Mouse (Mus musculus) midbrain, embryonic 12.5 days (tissue): ENCODE data around the gene Clps. TPM values are rescaled to one million over a fixed set of nuclear protein-coding genes. Genes with fewer than 3 reads are reported as not detected.

Experiments
- ATAC-seq: fragments of 200-750 bp; cut with Nextera tagmentation; 2 replicates; pipeline ENCODE4 v1.8.0; 2017; ENCODE audit warnings: low read depth, moderate TSS enrichment, moderate library complexity; ENCODE audit not compliant: low FRiP score
- H3K27ac ChIP-seq: fragments of 300-500 bp; sonication (generic); replicated peaks from 2 replicates; pipeline ENCODE4 v1.5.1; 2016; ENCODE audit warnings: mild to moderate bottlenecking
- H3K27me3 ChIP-seq: fragments of 300-500 bp; sonication (generic); 2 replicates; pipeline ENCODE4 v1.6.1; 2016; ENCODE audit warnings: mild to moderate bottlenecking
- H3K36me3 ChIP-seq: fragments of 300-500 bp; sonication (generic); 2 replicates; pipeline ENCODE4 v1.6.1; 2016
- H3K4me1 ChIP-seq: fragments of 300-500 bp; sonication (generic); 2 replicates; pipeline ENCODE4 v1.6.1; 2016
- H3K4me2 ChIP-seq: fragments of 300-500 bp; sonication (generic); replicated peaks from 2 replicates; pipeline ENCODE4 v1.6.1; 2016; ENCODE audit warnings: mild to moderate bottlenecking, moderate library complexity
- H3K4me3 ChIP-seq: fragments of 300-500 bp; sonication (generic); 2 replicates; pipeline ENCODE4 v1.5.1; 2016; ENCODE audit warnings: mild to moderate bottlenecking
- H3K9ac ChIP-seq: fragments of 300-500 bp; sonication (generic); replicated peaks from 2 replicates; pipeline ENCODE4 v1.6.1; 2016; ENCODE audit warnings: mild to moderate bottlenecking, moderate library complexity
- H3K9me3 ChIP-seq: fragments of 300-500 bp; sonication (generic); 2 replicates; pipeline ENCODE4 v1.6.1; 2016; ENCODE audit warnings: mild to moderate bottlenecking
- WGBS: fragments of 180-500 bp; shearing (Covaris S2); methylation state at CpG from one replicate; pipeline ENCODE4 v1.1.7; 2016; 5-methylcytosine and 5-hydroxymethylcytosine counted together
- polyA plus RNA-seq: library from polyadenylated mRNA; unstranded; fragments of >200 nt; fragmentation: Nextera tagmentation; extraction: Ambion mirVana; gene quantifications from 2 replicates; pipeline ENCODE4 v1.2.1, GENCODE M21; 2016

Clps gene
- polyA plus RNA-seq, 1 experiment from 2014 or later: not detected

GRCm38 (mm10) chr17:28524009-28524695 lies 36.4 kb downstream of the Clps start:
- peaks cover 57% of the 10 kb centered on the region for H3K27me3 ChIP-seq
- H3K4me3 ChIP-seq: no peak overlapping the region
- WGBS: 88% methylated on average over 23 of the region's 23 CpGs

DNA sequence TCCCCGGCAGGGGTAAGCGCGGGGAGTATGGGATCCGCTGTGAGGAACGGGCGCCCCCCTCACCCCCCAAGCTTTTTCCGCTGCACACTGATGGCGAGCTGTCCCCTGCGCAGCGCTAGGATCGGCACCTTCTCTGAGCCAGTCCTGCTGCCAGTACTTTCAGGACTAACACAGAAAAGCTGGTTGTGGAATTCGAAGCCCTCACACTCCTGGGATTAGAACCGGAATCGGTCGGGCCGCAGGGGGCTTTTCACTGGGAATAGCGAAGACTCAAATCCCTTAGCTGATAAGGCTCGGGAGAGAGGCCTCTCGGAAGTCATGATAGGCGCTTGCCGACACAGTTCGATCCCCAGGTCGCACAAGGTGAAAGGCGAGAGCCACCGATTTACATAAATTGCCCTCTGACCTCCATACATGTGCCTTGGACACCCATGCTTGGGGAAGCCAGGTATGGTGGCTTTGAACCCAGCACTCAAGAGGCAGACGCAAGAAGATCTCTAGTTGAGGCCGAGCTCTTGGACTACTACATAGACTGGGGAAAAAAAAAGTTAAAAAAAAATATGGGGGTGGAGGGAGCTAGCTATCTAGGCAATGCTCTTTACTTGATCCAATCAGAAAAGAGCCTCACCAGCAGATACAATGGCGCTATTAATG lies 37.1 kb downstream of the Clps start:
- Histone ChIP-seq H3K4me3 (peak overlapping the region; percentile 70), H3K27ac (peak overlapping the region; percentile 86), H3K9ac (peak overlapping the region; percentile 77), H3K4me1 (peaks cover 19% of the 10 kb centered on the region), H3K36me3 (no peaks in the 10 kb centered on the region), H3K4me2 (peak overlapping the region; percentile 95), H3K27me3 (peaks cover 57% of the 10 kb centered on the region), H3K9me3 (no peaks in the 10 kb centered on the region)
- 7% methylated on average over 27 of the region's 28 CpGs for WGBS
- ATAC-seq: no peak; the same call in 1 of the 2 replicates

More at GRCm38 (mm10) chr17:28524009-28524695, 36.4 kb downstream of the Clps start:
- Histone ChIP-seq H3K27ac (no peak overlapping the region), H3K4me2 (no peak overlapping the region; the same call in 1 of the 2 replicates), H3K9ac (no peak overlapping the region), H3K9me3 (no peaks in the 10 kb centered on the region), H3K4me1 (peaks cover 14% of the 10 kb centered on the region), H3K36me3 (no peaks in the 10 kb centered on the region)
- ATAC-seq: no peak

DNA sequence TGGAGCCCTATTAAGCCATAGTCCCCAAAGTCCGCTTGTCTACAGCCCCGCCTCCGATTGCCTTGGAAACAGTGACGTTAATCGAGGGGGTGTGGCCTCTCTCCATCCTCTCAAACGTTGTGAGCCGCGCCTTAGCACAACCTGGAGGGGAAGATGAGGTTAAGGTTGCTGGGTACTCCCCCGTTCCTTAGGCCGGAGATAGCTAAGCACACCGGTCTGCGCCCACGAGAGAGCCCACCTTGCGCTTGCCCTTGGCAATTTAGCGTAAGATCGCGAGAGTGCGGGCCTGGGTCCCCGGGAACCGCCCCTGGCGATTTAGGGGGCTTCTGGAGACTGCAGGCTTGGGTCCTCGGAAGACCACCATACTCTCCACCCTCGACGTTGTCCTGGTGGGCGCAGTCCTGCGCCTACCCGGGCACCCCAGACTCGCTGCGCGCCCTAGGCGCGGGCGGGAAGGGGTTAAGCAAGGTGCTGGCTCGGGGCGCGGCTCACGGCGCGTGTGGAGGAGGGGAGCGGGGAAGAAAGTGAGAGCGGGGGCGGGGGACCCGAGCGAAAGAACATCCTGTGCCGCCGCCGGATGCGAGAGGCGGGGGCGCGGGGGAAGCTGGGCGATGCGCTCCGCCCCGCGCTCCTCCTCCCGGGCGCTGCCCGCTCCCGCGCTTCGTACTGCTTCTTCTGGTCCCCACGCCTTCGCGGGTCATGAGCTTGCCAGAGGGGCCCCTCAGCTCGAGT lies 37.8 kb downstream of the Clps start:
- under 1% methylated on average over 54 of the region's 66 CpGs for WGBS
- H3K27ac ChIP-seq: peak overlapping the region; percentile 86
- H3K27me3 ChIP-seq: peaks cover 60% of the 10 kb centered on the region
- H3K36me3 ChIP-seq: no peaks in the 10 kb centered on the region
- no peaks in the 10 kb centered on the region for H3K9me3 ChIP-seq
- peaks cover 25% of the 10 kb centered on the region for H3K4me1 ChIP-seq
- H3K4me3 ChIP-seq: peak overlapping the region; percentile 70
- H3K4me2 ChIP-seq: peak overlapping the region; percentile 95
- peak overlapping the region; percentile 77 for H3K9ac ChIP-seq
- peak; percentile 73 for ATAC-seq

- H3K36me3 ChIP-seq: no peaks in the 10 kb centered on the region
- ATAC-seq: no peak
- no peaks in the 10 kb centered on the region for H3K9me3 ChIP-seq
- peak overlapping the region; percentile 70 for H3K4me3 ChIP-seq
- H3K9ac ChIP-seq: no peak overlapping the region
- H3K4me2 ChIP-seq: peak overlapping the region; percentile 95
- peaks cover 69% of the 10 kb centered on the region for H3K27me3 ChIP-seq
- WGBS: 40% methylated on average over 6 of the region's 6 CpGs
- H3K27ac ChIP-seq: no peak overlapping the region
- peaks cover 33% of the 10 kb centered on the region for H3K4me1 ChIP-seq
These were observed 38.6 kb downstream of the Clps start for GRCm38 (mm10) chr17:28521920-28522319.

- no peaks in the 10 kb centered on the region for H3K36me3 ChIP-seq
- H3K4me3 ChIP-seq: no peak overlapping the region
- H3K9ac ChIP-seq: no peak overlapping the region
- no peak for ATAC-seq
- H3K27me3 ChIP-seq: peaks cover 76% of the 10 kb centered on the region
- no peaks in the 10 kb centered on the region for H3K9me3 ChIP-seq
- no peak overlapping the region for H3K27ac ChIP-seq
- 64% methylated on average over 5 of the region's 5 CpGs for WGBS
- no peak overlapping the region for H3K4me2 ChIP-seq
- H3K4me1 ChIP-seq: peaks cover 33% of the 10 kb centered on the region
These were observed 39.4 kb downstream of the Clps start for GRCm38 (mm10) chr17:28521071-28521726.

- Histone ChIP-seq H3K36me3 (no peaks in the 10 kb centered on the region), H3K27ac (no peak overlapping the region), H3K9ac (no peak overlapping the region), H3K9me3 (no peaks in the 10 kb centered on the region), H3K27me3 (peaks cover 83% of the 10 kb centered on the region), H3K4me2 (no peak overlapping the region), H3K4me3 (no peak overlapping the region), H3K4me1 (peaks cover 33% of the 10 kb centered on the region)
- no peak for ATAC-seq
- WGBS: 84% methylated on average over 4 of the region's 4 CpGs
These were observed 40.0 kb downstream of the Clps start for GRCm38 (mm10) chr17:28520561-28520960.

GRCm38 (mm10) chr17:28519827-28520226 lies 40.7 kb downstream of the Clps start:
- H3K27ac ChIP-seq: no peak overlapping the region
- H3K4me2 ChIP-seq: no peak overlapping the region
- H3K36me3 ChIP-seq: no peaks in the 10 kb centered on the region
- no peaks in the 10 kb centered on the region for H3K9me3 ChIP-seq
- no peak overlapping the region for H3K4me3 ChIP-seq
- no peak for ATAC-seq
- WGBS: 95% methylated on average over 3 of the region's 3 CpGs
- H3K4me1 ChIP-seq: peaks cover 33% of the 10 kb centered on the region
- no peak overlapping the region for H3K9ac ChIP-seq
- H3K27me3 ChIP-seq: peaks cover 87% of the 10 kb centered on the region

DNA sequence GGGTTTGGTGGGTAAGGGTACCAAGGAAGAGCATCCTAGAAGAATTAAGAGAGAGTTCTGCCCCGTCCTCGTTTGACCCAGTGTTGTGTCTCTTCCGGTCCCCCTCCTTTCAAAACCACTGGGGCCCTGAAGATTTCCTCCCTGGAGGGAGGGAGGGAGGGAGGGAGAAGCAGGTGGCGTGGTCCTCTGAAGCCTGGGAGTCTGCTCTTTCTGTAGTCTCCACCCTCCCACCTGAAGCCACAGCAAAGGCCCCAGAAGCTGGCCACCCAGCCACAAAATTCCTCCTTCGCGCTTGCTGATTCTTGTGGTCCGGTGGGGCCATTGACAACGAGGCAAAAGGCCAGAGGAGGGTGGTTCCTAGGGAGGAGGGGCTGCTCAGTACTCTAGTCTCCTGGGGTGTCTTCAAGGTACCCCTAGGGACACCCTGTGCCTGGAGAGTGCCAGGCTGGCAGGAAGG lies 41.9 kb downstream of the Clps start:
- H3K4me2 ChIP-seq: peak overlapping the region; percentile 84
- no peaks in the 10 kb centered on the region for H3K9me3 ChIP-seq
- no peaks in the 10 kb centered on the region for H3K36me3 ChIP-seq
- H3K4me1 ChIP-seq: peaks cover 32% of the 10 kb centered on the region
- no peak for ATAC-seq
- no peak overlapping the region for H3K27ac ChIP-seq
- H3K9ac ChIP-seq: peak overlapping the region; percentile 52; the same call in 1 of the 2 replicates
- peak overlapping the region; percentile 47 for H3K4me3 ChIP-seq
- 30% methylated on average over 8 of the region's 8 CpGs for WGBS
- H3K27me3 ChIP-seq: peaks cover 78% of the 10 kb centered on the region

GRCm38 (mm10) chr17:28517956-28518614 lies 42.5 kb downstream of the Clps start:
- Histone ChIP-seq H3K9ac (peak overlapping the region; percentile 52), H3K4me3 (peak overlapping the region; percentile 47), H3K4me1 (peaks cover 27% of the 10 kb centered on the region), H3K36me3 (no peaks in the 10 kb centered on the region), H3K4me2 (peak overlapping the region; percentile 84), H3K27ac (peak overlapping the region; percentile 66; the same call in 1 of the 2 replicates), H3K9me3 (no peaks in the 10 kb centered on the region), H3K27me3 (peaks cover 72% of the 10 kb centered on the region)
- 3% methylated on average over 41 of the region's 46 CpGs for WGBS
- ATAC-seq: peak; percentile 55

- ATAC-seq: 0 out of 2 replicates have a peak, but pooled peaks have one; percentile 32
- Histone ChIP-seq H3K4me2 (peak within 1 kb of the TSS; percentile 84), H3K27me3 (peaks cover 72% of the 10 kb centered on the region), H3K4me1 (peaks cover 26% of the 10 kb centered on the region), H3K9me3 (no peaks in the 10 kb centered on the region), H3K4me3 (peak within 1 kb of the TSS; percentile 47), H3K36me3 (no peaks in the 10 kb centered on the region), H3K27ac (peak within 1 kb of the TSS; percentile 66; the same call in 1 of the 2 replicates), H3K9ac (peak within 1 kb of the TSS; percentile 52)
- WGBS: 5% methylated on average over 16 of the region's 16 CpGs
These were observed 43.1 kb downstream of the Clps start, which contains the start of gene Fkbp5 for GRCm38 (mm10) chr17:28517441-28517955. TSS of gene Fkbp5 (minus strand) at chr17:28517527.

DNA sequence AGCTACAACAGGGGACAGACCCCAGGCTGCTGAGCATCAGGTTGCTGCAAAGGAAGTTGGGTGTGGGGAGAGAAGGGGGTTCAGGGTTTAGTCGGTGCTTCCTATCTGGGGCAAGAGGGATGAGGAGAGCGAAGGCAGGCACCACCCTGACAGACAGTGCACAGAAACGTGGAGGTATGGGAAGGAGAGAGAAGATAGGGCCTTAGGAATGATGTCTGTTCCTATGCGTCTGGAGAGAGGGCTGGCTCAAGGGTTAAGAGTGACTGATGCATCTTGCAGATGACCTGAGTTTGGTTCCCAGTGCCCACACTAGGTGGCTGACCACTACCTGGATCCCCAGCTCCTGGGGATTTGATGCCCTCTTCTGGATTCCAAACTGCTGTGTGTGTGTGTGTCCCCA lies 43.7 kb downstream of the Clps start:
- no peak overlapping the region for H3K9ac ChIP-seq
- ATAC-seq: no peak
- H3K27me3 ChIP-seq: peaks cover 66% of the 10 kb centered on the region
- no peaks in the 10 kb centered on the region for H3K36me3 ChIP-seq
- H3K27ac ChIP-seq: no peak overlapping the region
- no peaks in the 10 kb centered on the region for H3K9me3 ChIP-seq
- H3K4me1 ChIP-seq: peaks cover 24% of the 10 kb centered on the region
- H3K4me2 ChIP-seq: peak overlapping the region; percentile 84; the same call in 1 of the 2 replicates
- H3K4me3 ChIP-seq: no peak overlapping the region
- 78% methylated on average over 4 of the region's 4 CpGs for WGBS
